Mouse (Mus musculus) hindbrain, embryonic 13.5 days (tissue): ENCODE measurements around the gene Ndufaf8. TPM values are rescaled to one million over a fixed set of nuclear protein-coding genes. Genes with fewer than 3 reads are reported as not detected.

Experiments
- ATAC-seq: fragments of 200-750 bp; cut with Nextera tagmentation; 2 replicates; pipeline ENCODE4 v1.8.0; 2017; ENCODE audit warnings: moderate TSS enrichment; ENCODE audit not compliant: low FRiP score
- H3K27ac ChIP-seq: fragments of 300-500 bp; sonication (generic); 2 replicates; pipeline ENCODE4 v1.5.1; 2015; ENCODE audit warnings: inconsistent platforms, mild to moderate bottlenecking, moderate library complexity
- H3K27me3 ChIP-seq: fragments of 300-500 bp; sonication (generic); 2 replicates; pipeline ENCODE4 v1.6.1; 2015; ENCODE audit warnings: mild to moderate bottlenecking, inconsistent platforms
- H3K36me3 ChIP-seq: fragments of 300-500 bp; sonication (generic); 2 replicates; pipeline ENCODE4 v1.6.1; 2015; ENCODE audit warnings: mild to moderate bottlenecking, inconsistent platforms
- H3K4me1 ChIP-seq: fragments of 300-500 bp; sonication (generic); replicated peaks from 2 replicates; pipeline ENCODE4 v1.6.1; 2015; ENCODE audit warnings: inconsistent platforms
- H3K4me2 ChIP-seq: fragments of 300-500 bp; sonication (generic); 2 replicates; pipeline ENCODE4 v1.6.1; 2015; ENCODE audit warnings: inconsistent platforms, mild to moderate bottlenecking, moderate library complexity
- H3K4me3 ChIP-seq: fragments of 300-500 bp; sonication (generic); 2 replicates; pipeline ENCODE4 v1.5.1; 2015; ENCODE audit warnings: mild to moderate bottlenecking, inconsistent platforms
- H3K9ac ChIP-seq: fragments of 300-500 bp; sonication (generic); 2 replicates; pipeline ENCODE4 v1.6.1; 2015; ENCODE audit warnings: mild to moderate bottlenecking, inconsistent platforms
- H3K9me3 ChIP-seq: fragments of 300-500 bp; sonication (generic); 2 replicates; pipeline ENCODE4 v1.6.1; 2016; ENCODE audit warnings: inconsistent platforms
- WGBS: fragments of 180-500 bp; shearing (Covaris S2); methylation state at CpG from one replicate; pipeline ENCODE4 v1.1.7; 2015; 5-methylcytosine and 5-hydroxymethylcytosine counted together
- polyA plus RNA-seq: library from polyadenylated mRNA; unstranded; fragments of >200 nt; fragmentation: Nextera tagmentation; extraction: Ambion mirVana; gene quantifications from 2 replicates; pipeline ENCODE4 v1.2.1, GENCODE M21; 2015

Gene Ndufaf8
- polyA plus RNA-seq, 1 experiment from 2014 or later = 52.7 TPM

GRCm38 (mm10) chr11:120119936-120120541, 21.3 kb downstream of the Ndufaf8 start:
- Histone ChIP-seq H3K9ac (peak overlapping the region; percentile 29), H3K4me3 (no peak overlapping the region), H3K9me3 (no peaks in the 10 kb centered on the region), H3K4me1 (peaks cover 18% of the 10 kb centered on the region), H3K36me3 (peaks cover 51% of the 10 kb centered on the region), H3K27me3 (no peaks in the 10 kb centered on the region), H3K27ac (peak overlapping the region; percentile 52), H3K4me2 (no peak overlapping the region)
- 71% methylated on average over 10 of the region's 10 CpGs for WGBS
- no peak for ATAC-seq

GRCm38 (mm10) chr11:120120642-120121420, 22.1 kb downstream of the Ndufaf8 start:
- Histone ChIP-seq H3K4me1 (peaks cover 18% of the 10 kb centered on the region), H3K9ac (peak overlapping the region; percentile 29; the same call in 1 of the 2 replicates), H3K36me3 (peaks cover 48% of the 10 kb centered on the region), H3K27ac (peak overlapping the region; percentile 52), H3K4me3 (no peak overlapping the region), H3K4me2 (no peak overlapping the region), H3K9me3 (no peaks in the 10 kb centered on the region), H3K27me3 (no peaks in the 10 kb centered on the region)
- no peak for ATAC-seq
- WGBS = 81% methylated on average over 17 of the region's 17 CpGs

GRCm38 (mm10) chr11:120122126-120122525, 23.4 kb downstream of the Ndufaf8 start:
- Histone ChIP-seq H3K36me3 (peaks cover 44% of the 10 kb centered on the region), H3K4me1 (peaks cover 18% of the 10 kb centered on the region), H3K27ac (no peak overlapping the region), H3K4me3 (no peak overlapping the region), H3K27me3 (no peaks in the 10 kb centered on the region), H3K4me2 (no peak overlapping the region), H3K9ac (no peak overlapping the region), H3K9me3 (no peaks in the 10 kb centered on the region)
- WGBS = 86% methylated on average over 12 of the region's 12 CpGs
- no peak for ATAC-seq

- no peak overlapping the region for H3K4me2 ChIP-seq
- WGBS = 89% methylated on average over 2 of the region's 2 CpGs
- no peak for ATAC-seq
These were observed 28.1 kb downstream of the Ndufaf8 start for GRCm38 (mm10) chr11:120126845-120127244.

GRCm38 (mm10) chr11:120129281-120129680, 30.6 kb downstream of the Ndufaf8 start:
- Histone ChIP-seq H3K27me3 (no peaks in the 10 kb centered on the region), H3K4me3 (no peak overlapping the region), H3K4me2 (no peak overlapping the region), H3K9ac (no peak overlapping the region), H3K36me3 (peaks cover 80% of the 10 kb centered on the region), H3K27ac (no peak overlapping the region), H3K4me1 (no peaks in the 10 kb centered on the region), H3K9me3 (no peaks in the 10 kb centered on the region)
- WGBS = 78% methylated on average over 7 of the region's 7 CpGs
- ATAC-seq = no peak

More at GRCm38 (mm10) chr11:120126845-120127244, 28.1 kb downstream of the Ndufaf8 start:
- Histone ChIP-seq H3K4me1 (no peaks in the 10 kb centered on the region), H3K9ac (no peak overlapping the region), H3K27ac (no peak overlapping the region), H3K36me3 (peaks cover 68% of the 10 kb centered on the region), H3K4me3 (no peak overlapping the region), H3K9me3 (no peaks in the 10 kb centered on the region), H3K27me3 (no peaks in the 10 kb centered on the region)

GRCm38 (mm10) chr11:120134148-120134547, 35.4 kb downstream of the Ndufaf8 start:
- H3K27me3 ChIP-seq = no peaks in the 10 kb centered on the region
- no peak overlapping the region for H3K9ac ChIP-seq
- ATAC-seq = no peak
- peaks cover 74% of the 10 kb centered on the region for H3K36me3 ChIP-seq
- H3K27ac ChIP-seq = no peak overlapping the region
- no peaks in the 10 kb centered on the region for H3K9me3 ChIP-seq
- H3K4me1 ChIP-seq = peaks cover 26% of the 10 kb centered on the region
- no peak overlapping the region for H3K4me3 ChIP-seq
- 97% methylated on average over 5 of the region's 5 CpGs for WGBS
- H3K4me2 ChIP-seq = no peak overlapping the region

DNA sequence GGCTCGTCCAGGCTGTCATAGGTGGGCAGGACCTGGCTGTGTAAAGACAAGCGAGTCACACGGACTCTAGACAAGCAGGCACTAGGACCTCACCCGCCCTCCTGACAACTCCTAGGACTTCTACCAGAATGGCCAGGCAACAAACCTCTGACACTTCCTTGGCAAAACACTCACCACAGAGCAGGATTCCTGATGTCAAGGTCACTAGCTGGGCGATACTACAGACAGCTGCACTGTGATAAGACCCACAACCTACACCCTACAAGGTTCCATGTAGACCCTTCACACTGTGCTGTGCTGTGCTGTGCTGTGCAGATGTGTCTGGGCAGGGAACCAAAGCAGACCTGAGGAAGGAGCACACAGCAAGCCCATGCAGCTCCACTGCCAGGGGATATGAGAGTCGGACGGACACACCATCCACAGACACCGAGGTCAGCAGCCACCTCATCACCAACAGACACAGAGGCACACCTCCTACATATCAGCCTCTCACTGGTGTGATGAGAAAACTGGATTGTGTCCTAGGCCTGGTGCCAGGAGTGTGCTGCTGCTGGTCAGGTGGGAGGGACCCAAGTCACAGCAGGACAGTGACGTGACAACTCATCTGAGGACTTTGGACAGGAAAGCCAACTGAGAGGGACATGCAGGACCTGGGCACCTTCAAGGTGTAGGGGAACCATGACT, 36.3 kb downstream of the Ndufaf8 start:
- peaks cover 26% of the 10 kb centered on the region for H3K4me1 ChIP-seq
- H3K27ac ChIP-seq = no peak overlapping the region
- no peaks in the 10 kb centered on the region for H3K27me3 ChIP-seq
- ATAC-seq = no peak
- H3K9ac ChIP-seq = no peak overlapping the region
- no peak overlapping the region for H3K4me2 ChIP-seq
- no peak overlapping the region for H3K4me3 ChIP-seq
- no peaks in the 10 kb centered on the region for H3K9me3 ChIP-seq
- peaks cover 70% of the 10 kb centered on the region for H3K36me3 ChIP-seq
- WGBS = 96% methylated on average over 9 of the region's 9 CpGs

DNA sequence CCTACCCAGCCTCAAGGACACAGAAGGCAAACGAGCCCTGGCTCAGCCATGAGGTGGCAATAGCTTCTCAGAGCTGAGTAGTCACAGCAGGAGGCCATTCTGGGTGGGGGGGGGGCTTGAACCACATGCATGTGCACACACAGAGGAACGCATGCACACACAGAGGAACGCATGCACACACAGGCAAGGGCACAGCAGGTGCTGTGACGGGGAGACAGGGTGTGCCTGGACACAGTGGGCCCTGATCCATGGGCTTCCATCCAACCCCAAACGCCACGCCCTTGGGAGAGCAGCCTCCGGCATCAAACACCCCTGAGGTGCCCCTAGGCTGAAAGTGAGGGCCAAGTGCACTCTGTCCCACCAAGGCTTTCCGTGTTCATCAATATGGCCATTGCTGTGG, 37.5 kb downstream of the Ndufaf8 start:
- ATAC-seq = no peak
- H3K4me2 ChIP-seq = no peak overlapping the region
- H3K4me1 ChIP-seq = peaks cover 26% of the 10 kb centered on the region
- H3K36me3 ChIP-seq = peaks cover 65% of the 10 kb centered on the region
- H3K4me3 ChIP-seq = no peak overlapping the region
- no peaks in the 10 kb centered on the region for H3K9me3 ChIP-seq
- no peaks in the 10 kb centered on the region for H3K27me3 ChIP-seq
- 82% methylated on average over 8 of the region's 8 CpGs for WGBS
- no peak overlapping the region for H3K9ac ChIP-seq
- 0 out of 2 replicates have a peak overlapping the region, but pooled peaks have one; percentile 9 for H3K27ac ChIP-seq

DNA sequence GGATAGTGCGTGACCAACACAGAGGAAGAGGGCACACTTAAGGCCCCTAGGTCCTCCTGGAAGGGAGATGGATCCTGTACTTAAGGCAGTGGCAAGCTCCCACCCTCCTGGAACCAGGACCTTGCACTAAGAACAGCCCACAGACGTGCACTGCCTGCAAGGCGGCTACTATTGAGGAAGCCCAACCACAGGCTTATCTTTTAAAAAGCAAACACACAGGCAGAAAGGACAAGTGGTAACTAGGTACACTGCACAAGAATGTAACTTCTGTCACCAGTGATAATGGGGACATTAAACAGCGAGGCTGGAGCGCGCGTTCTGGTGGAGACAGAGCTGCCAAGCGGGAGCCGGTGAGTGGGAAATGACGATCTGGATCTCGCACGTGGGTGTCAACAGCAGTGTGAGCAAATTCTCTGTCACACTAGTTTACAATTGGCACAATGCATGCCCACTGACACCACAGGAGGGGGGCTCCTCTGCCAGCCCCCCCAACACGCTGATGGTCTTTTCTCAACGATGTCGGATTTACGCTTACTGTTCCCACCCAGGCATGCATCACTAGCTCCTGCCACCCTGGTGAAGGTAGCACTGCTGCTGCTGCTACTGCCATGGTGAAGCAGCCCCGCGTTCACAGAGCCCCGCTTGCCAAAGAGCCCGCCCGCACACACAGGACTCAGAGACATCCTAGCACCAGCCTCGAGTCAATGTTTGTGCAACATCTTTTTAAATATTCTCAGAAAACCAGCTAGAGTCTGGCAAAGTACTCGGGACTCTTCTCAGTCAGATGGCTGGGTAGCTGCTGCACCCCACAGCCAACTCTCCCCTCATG, 38.3 kb downstream of the Ndufaf8 start:
- peaks cover 26% of the 10 kb centered on the region for H3K4me1 ChIP-seq
- no peak for ATAC-seq
- no peak overlapping the region for H3K9ac ChIP-seq
- 56% methylated on average over 23 of the region's 23 CpGs for WGBS
- H3K9me3 ChIP-seq = no peaks in the 10 kb centered on the region
- H3K36me3 ChIP-seq = peaks cover 57% of the 10 kb centered on the region
- no peak overlapping the region for H3K4me2 ChIP-seq
- H3K27ac ChIP-seq = 0 out of 2 replicates have a peak overlapping the region, but pooled peaks have one; percentile 9
- H3K27me3 ChIP-seq = no peaks in the 10 kb centered on the region
- no peak overlapping the region for H3K4me3 ChIP-seq

DNA sequence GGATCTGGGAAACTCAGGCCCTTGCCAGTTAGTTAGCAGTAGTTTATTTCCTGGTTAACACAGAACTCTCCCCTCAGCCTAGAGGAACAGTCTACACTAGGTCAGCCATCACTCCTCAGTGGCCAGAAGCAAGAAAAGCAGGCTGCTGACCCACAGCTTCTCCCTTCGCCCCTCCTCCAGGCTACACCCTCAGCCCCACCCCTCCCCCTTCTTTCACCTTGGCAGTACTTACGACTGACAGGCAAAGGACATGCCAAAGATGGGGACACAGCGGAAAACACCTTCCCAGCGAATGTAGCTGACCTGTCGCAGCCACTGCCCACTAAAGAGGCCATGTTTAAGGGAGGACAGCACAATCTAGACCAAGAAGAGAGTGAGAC, 38.9 kb downstream of the Ndufaf8 start:
- ATAC-seq = no peak
- Histone ChIP-seq H3K36me3 (peaks cover 51% of the 10 kb centered on the region), H3K9ac (peak overlapping the region; percentile 46; the same call in 1 of the 2 replicates), H3K4me3 (no peak overlapping the region), H3K4me1 (peaks cover 31% of the 10 kb centered on the region), H3K9me3 (no peaks in the 10 kb centered on the region), H3K4me2 (no peak overlapping the region), H3K27ac (no peak overlapping the region), H3K27me3 (no peaks in the 10 kb centered on the region)
- WGBS = 60% methylated on average over 5 of the region's 5 CpGs

DNA sequence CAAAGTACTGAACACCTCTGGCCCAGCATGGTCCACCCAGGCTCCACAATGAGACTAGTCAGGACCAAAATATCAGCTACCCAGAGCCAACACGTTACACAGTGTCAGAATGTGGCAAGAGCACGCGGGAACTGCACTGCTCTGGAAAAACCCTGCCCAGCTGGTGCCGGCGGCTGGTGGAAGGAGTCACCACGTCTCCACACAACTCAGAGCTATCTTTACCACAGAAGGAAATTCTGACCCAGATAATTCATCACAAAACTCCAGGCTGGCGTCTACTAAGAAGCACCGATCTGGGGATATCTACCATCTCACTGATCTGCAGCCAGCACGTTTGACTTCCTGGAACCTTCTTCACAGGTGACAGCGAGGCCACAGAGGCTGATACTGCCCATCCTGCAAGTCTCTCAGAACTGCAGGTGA, 40.6 kb downstream of the Ndufaf8 start:
- no peak overlapping the region for H3K4me2 ChIP-seq
- peaks cover 47% of the 10 kb centered on the region for H3K36me3 ChIP-seq
- H3K27ac ChIP-seq = no peak overlapping the region
- no peak for ATAC-seq
- H3K9me3 ChIP-seq = no peaks in the 10 kb centered on the region
- peaks cover 45% of the 10 kb centered on the region for H3K4me1 ChIP-seq
- no peaks in the 10 kb centered on the region for H3K27me3 ChIP-seq
- H3K9ac ChIP-seq = no peak overlapping the region
- WGBS = 85% methylated on average over 10 of the region's 10 CpGs
- no peak overlapping the region for H3K4me3 ChIP-seq

GRCm38 (mm10) chr11:120140255-120140654, 41.5 kb downstream of the Ndufaf8 start:
- no peak for ATAC-seq
- no peaks in the 10 kb centered on the region for H3K27me3 ChIP-seq
- 75% methylated on average over 6 of the region's 6 CpGs for WGBS
- H3K4me2 ChIP-seq = no peak overlapping the region
- no peak overlapping the region for H3K9ac ChIP-seq
- H3K36me3 ChIP-seq = peaks cover 37% of the 10 kb centered on the region
- H3K9me3 ChIP-seq = no peaks in the 10 kb centered on the region
- H3K4me1 ChIP-seq = peaks cover 52% of the 10 kb centered on the region
- no peak overlapping the region for H3K27ac ChIP-seq
- H3K4me3 ChIP-seq = no peak overlapping the region
